Mouse (Mus musculus): ENCODE data around the gene Lsm14a.

DNA sequence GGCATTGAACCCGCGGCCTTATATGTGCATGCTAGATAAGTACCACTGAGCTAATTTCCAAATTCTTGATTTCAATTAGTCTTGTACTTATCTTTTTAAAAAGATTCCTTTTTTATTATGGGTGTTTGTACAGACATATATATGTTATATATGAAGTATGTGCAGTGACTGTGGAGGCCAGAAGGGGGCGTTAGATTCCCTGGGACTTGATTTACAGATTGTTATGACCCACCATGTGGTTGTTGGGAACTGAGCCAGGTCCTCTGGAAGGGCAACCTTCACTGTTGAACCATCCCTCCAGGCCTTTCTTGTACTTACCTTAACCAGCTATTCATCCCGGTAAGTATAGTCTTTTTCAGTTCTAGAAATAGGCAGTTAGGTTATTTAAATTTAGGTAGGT, 780 bp downstream of the Lsm14a start:
- TF ChIP-seq CTCF (IDR thresholded peaks at IDR 0.05; ENCODE audit: low read depth) (peak; percentile 38), EP300 (IDR thresholded peaks at IDR 0.05; ENCODE audit: low read depth) (no peak)

Measured in liver, postnatal 0 days (tissue).